Mouse (Mus musculus): ENCODE measurements around the gene Ssty1.
"Not testable (repeated sequence)": the region's sequence is repeated elsewhere in the genome, so short reads cannot be mapped to it uniquely, and the experiment has no call there.

Gene Ssty1
- long read RNA-seq, experiment 1 = 0 reads
- long read RNA-seq, experiment 2 = 0 reads

GRCm38 (mm10) chrY:18088816-18089215 lies at the start of gene Ssty1:
Ssty1 (plus strand) TSS chrY:18089116.
- intact Hi-C loops (cut with DNase I) = not testable (repeated sequence)

GRCm38 (mm10) chrY:18061712-18062111 lies 27.2 kb upstream of the Ssty1 start, which contains the start of gene Gm21764:
Gm21764 (minus strand) TSS chrY:18061812.
- intact Hi-C loops (cut with DNase I) = not testable (repeated sequence)

Data from adrenal gland (tissue).